Mouse (Mus musculus): ENCODE measurements around the gene Col19a1. TPM values are rescaled to one million over a fixed set of nuclear protein-coding genes. Genes with fewer than 3 reads are reported as not detected.

Gene Col19a1
- polyA plus RNA-seq, 1 experiment: 3.3 TPM

- 48% methylated on average over 10 of the region's 10 CpGs for WGBS
- no peak for DNase-seq
- Histone ChIP-seq H3K27ac (ENCODE audit: insufficient read depth, low read length) (no peak overlapping the region), H3K27me3 (ENCODE audit: control insufficient read depth, insufficient read depth, low read length) (no peaks in the 10 kb centered on the region), H3K4me3 (replicated peaks; ENCODE audit: insufficient read depth, low read depth, low read length) (no peak overlapping the region), H3K4me1 (ENCODE audit: control insufficient read depth, insufficient read depth, low read length) (peaks cover 3% of the 10 kb centered on the region)
- TF ChIP-seq POLR2A (IDR thresholded peaks at IDR 0.05; ENCODE audit: borderline replicate concordance, insufficient read depth, low read length) (no peak), CTCF (IDR thresholded peaks at IDR 0.05; ENCODE audit: borderline replicate concordance, insufficient read depth, low read depth, low read length) (no peak)
These were observed 134.6 kb downstream of the Col19a1 start for GRCm38 (mm10) chr1:24452572-24453269.

- peaks cover 3% of the 10 kb centered on the region for H3K4me1 ChIP-seq (ENCODE audit: control insufficient read depth, insufficient read depth, low read length)
- DNase-seq: no peak
- TF ChIP-seq CTCF (IDR thresholded peaks at IDR 0.05; ENCODE audit: borderline replicate concordance, insufficient read depth, low read depth, low read length) (no peak), POLR2A (IDR thresholded peaks at IDR 0.05; ENCODE audit: borderline replicate concordance, insufficient read depth, low read length) (no peak)
- no peak overlapping the region for H3K4me3 ChIP-seq (replicated peaks; ENCODE audit: insufficient read depth, low read depth, low read length)
- WGBS: 60% methylated on average over 7 of the region's 7 CpGs
- no peak overlapping the region for H3K27ac ChIP-seq (ENCODE audit: insufficient read depth, low read length)
- H3K27me3 ChIP-seq (ENCODE audit: control insufficient read depth, insufficient read depth, low read length): no peaks in the 10 kb centered on the region
These were observed 135.1 kb downstream of the Col19a1 start for GRCm38 (mm10) chr1:24452159-24452558.

GRCm38 (mm10) chr1:24437425-24437824, 149.8 kb downstream of the Col19a1 start:
- H3K27me3 ChIP-seq (ENCODE audit: control insufficient read depth, insufficient read depth, low read length): no peaks in the 10 kb centered on the region; the same call in 1 of the 2 replicates
- H3K4me1 ChIP-seq (ENCODE audit: control insufficient read depth, insufficient read depth, low read length): no peaks in the 10 kb centered on the region
- no peak overlapping the region for H3K4me3 ChIP-seq (replicated peaks; ENCODE audit: insufficient read depth, low read depth, low read length)
- TF ChIP-seq CTCF (IDR thresholded peaks at IDR 0.05; ENCODE audit: borderline replicate concordance, insufficient read depth, low read depth, low read length) (no peak), POLR2A (IDR thresholded peaks at IDR 0.05; ENCODE audit: borderline replicate concordance, insufficient read depth, low read length) (no peak)
- DNase-seq: no peak
- H3K27ac ChIP-seq (ENCODE audit: insufficient read depth, low read length): no peak overlapping the region

GRCm38 (mm10) chr1:24428306-24428705, 159.0 kb downstream of the Col19a1 start:
- no peak overlapping the region for H3K4me3 ChIP-seq (replicated peaks; ENCODE audit: insufficient read depth, low read depth, low read length)
- 67% methylated on average over 5 of the region's 5 CpGs for WGBS
- H3K4me1 ChIP-seq (ENCODE audit: control insufficient read depth, insufficient read depth, low read length): no peaks in the 10 kb centered on the region
- no peaks in the 10 kb centered on the region for H3K27me3 ChIP-seq (ENCODE audit: control insufficient read depth, insufficient read depth, low read length)
- H3K27ac ChIP-seq (ENCODE audit: insufficient read depth, low read length): no peak overlapping the region
- DNase-seq: no peak
- TF ChIP-seq POLR2A (IDR thresholded peaks at IDR 0.05; ENCODE audit: borderline replicate concordance, insufficient read depth, low read length): no peak
- no peak for TF ChIP-seq CTCF (IDR thresholded peaks at IDR 0.05; ENCODE audit: borderline replicate concordance, insufficient read depth, low read depth, low read length)

DNA sequence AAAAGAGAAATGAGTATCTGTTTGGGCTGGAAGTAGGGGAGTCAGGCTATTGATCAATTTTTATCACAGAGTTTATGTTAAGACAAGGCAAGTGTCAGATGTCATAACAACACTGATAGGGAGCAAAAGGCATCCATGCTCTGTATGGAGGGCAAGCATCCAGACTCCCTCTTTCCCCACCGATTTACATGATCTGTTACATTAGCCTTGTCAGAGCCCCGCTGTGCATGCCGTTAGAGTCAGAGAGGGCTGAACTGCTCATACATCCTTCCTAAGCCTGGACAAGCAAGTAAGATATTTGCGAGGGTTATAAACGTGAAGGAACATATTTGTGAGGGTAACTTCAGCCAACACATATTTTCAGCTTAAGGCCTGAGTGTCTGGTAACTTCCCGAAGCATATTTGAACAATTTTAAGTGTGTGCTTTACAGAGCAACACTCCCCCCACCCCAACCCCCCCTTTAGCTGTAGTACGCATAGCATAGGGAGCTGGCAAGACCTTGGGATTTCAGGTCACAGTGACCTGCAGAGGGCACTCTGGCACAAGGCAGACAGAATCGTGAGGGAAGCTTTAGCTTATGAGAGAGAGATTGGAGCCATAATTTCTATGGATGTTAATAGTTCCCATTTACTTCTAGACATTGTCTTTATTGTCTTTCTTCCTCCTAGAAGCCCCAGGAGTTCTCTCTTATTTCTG, 209.0 kb downstream of the Col19a1 start:
- 26% methylated on average over 8 of the region's 8 CpGs for WGBS

GRCm38 (mm10) chr1:24374902-24375301, 212.4 kb downstream of the Col19a1 start:
- no peak for DNase-seq

More for the DNA sequence above, 209.0 kb downstream of the Col19a1 start:
- Histone ChIP-seq H3K4me3 (replicated peaks; ENCODE audit: insufficient read depth, low read depth, low read length) (no peak overlapping the region), H3K4me1 (ENCODE audit: control insufficient read depth, insufficient read depth, low read length) (no peaks in the 10 kb centered on the region; the same call in 1 of the 2 replicates), H3K27me3 (ENCODE audit: control insufficient read depth, insufficient read depth, low read length) (no peaks in the 10 kb centered on the region), H3K27ac (ENCODE audit: insufficient read depth, low read length) (no peak overlapping the region)
- DNase-seq: peak; percentile 53 to 56
- no peak for TF ChIP-seq POLR2A (IDR thresholded peaks at IDR 0.05; ENCODE audit: borderline replicate concordance, insufficient read depth, low read length)
- TF ChIP-seq CTCF (IDR thresholded peaks at IDR 0.05; ENCODE audit: borderline replicate concordance, insufficient read depth, low read depth, low read length): peak; percentile 81

GRCm38 (mm10) chr1:24373671-24374070, 213.6 kb downstream of the Col19a1 start:
- 84% methylated on average over 3 of the region's 3 CpGs for WGBS
- no peak for DNase-seq
- TF ChIP-seq CTCF (IDR thresholded peaks at IDR 0.05; ENCODE audit: borderline replicate concordance, insufficient read depth, low read depth, low read length) (no peak), POLR2A (IDR thresholded peaks at IDR 0.05; ENCODE audit: borderline replicate concordance, insufficient read depth, low read length) (no peak)
- H3K4me3 ChIP-seq (replicated peaks; ENCODE audit: insufficient read depth, low read depth, low read length): no peak overlapping the region
- H3K27me3 ChIP-seq (ENCODE audit: control insufficient read depth, insufficient read depth, low read length): no peaks in the 10 kb centered on the region
- no peak overlapping the region for H3K27ac ChIP-seq (ENCODE audit: insufficient read depth, low read length)
- H3K4me1 ChIP-seq (ENCODE audit: control insufficient read depth, insufficient read depth, low read length): no peaks in the 10 kb centered on the region; the same call in 1 of the 2 replicates

More at GRCm38 (mm10) chr1:24374902-24375301, 212.4 kb downstream of the Col19a1 start:
- Histone ChIP-seq H3K27ac (ENCODE audit: insufficient read depth, low read length) (no peak overlapping the region), H3K4me1 (ENCODE audit: control insufficient read depth, insufficient read depth, low read length) (no peaks in the 10 kb centered on the region; the same call in 1 of the 2 replicates), H3K4me3 (replicated peaks; ENCODE audit: insufficient read depth, low read depth, low read length) (no peak overlapping the region), H3K27me3 (ENCODE audit: control insufficient read depth, insufficient read depth, low read length) (no peaks in the 10 kb centered on the region)
- 47% methylated on average over 2 of the region's 2 CpGs for WGBS
- no peak for TF ChIP-seq POLR2A (IDR thresholded peaks at IDR 0.05; ENCODE audit: borderline replicate concordance, insufficient read depth, low read length)
- TF ChIP-seq CTCF (IDR thresholded peaks at IDR 0.05; ENCODE audit: borderline replicate concordance, insufficient read depth, low read depth, low read length): peak; percentile 48; the same call in 1 of the 2 replicates
